Mouse (Mus musculus) stomach, postnatal 0 days (tissue): ENCODE data around the gene Amn1. TPM values are rescaled to one million over a fixed set of nuclear protein-coding genes. Genes with fewer than 3 reads are reported as not detected.
"Not testable (repeated sequence)": the region's sequence is repeated elsewhere in the genome, so short reads cannot be mapped to it uniquely, and the experiment has no call there.

Experiments used
- ATAC-seq: fragments of 200-750 bp; cut with Nextera tagmentation; 2 replicates; pipeline ENCODE4 v1.8.0; 2017; ENCODE audit not compliant: low FRiP score, low TSS enrichment
- DNase-seq: peaks from one replicate; pipeline ENCODE4 v3.0.0-alpha.2; 2016; ENCODE audit warnings: low spot score
- H3K27ac ChIP-seq: fragments of 300-500 bp; sonication (generic); replicated peaks from 2 replicates; pipeline ENCODE4 v1.5.1; 2014; ENCODE audit warnings: mild to moderate bottlenecking, control low read depth
- H3K27me3 ChIP-seq: fragments of 300-500 bp; sonication (generic); 2 replicates; pipeline ENCODE4 v1.6.1; 2014; ENCODE audit warnings: low read length; ENCODE audit not compliant: control insufficient read depth, insufficient read depth
- H3K36me3 ChIP-seq: fragments of 300-500 bp; sonication (generic); 2 replicates; pipeline ENCODE4 v1.6.1; 2014; ENCODE audit warnings: low read length, mixed read lengths; ENCODE audit not compliant: control insufficient read depth, insufficient read depth
- H3K4me1 ChIP-seq: fragments of 300-500 bp; sonication (generic); replicated peaks from 2 replicates; pipeline ENCODE4 v1.6.1; 2014; ENCODE audit warnings: antibody characterized with exemption; ENCODE audit not compliant: control insufficient read depth, insufficient read depth
- H3K4me2 ChIP-seq: fragments of 300-500 bp; sonication (generic); replicated peaks from 2 replicates; pipeline ENCODE4 v1.6.1; 2014; ENCODE audit warnings: low read depth, mild to moderate bottlenecking, control low read depth, moderate library complexity
- H3K4me3 ChIP-seq: fragments of 300-500 bp; sonication (generic); 2 replicates; pipeline ENCODE4 v1.5.1; 2014; ENCODE audit warnings: low read depth, low read length, control low read depth
- H3K9ac ChIP-seq: fragments of 300-500 bp; sonication (generic); 2 replicates; pipeline ENCODE4 v1.6.1; 2014; ENCODE audit warnings: mild to moderate bottlenecking, low read length, control low read depth, mixed read lengths
- H3K9me3 ChIP-seq: fragments of 300-500 bp; sonication (generic); 2 replicates; pipeline ENCODE4 v1.6.1; 2016; ENCODE audit warnings: low read length; ENCODE audit not compliant: control insufficient read depth
- CTCF ChIP-seq: IDR thresholded peaks from 2 replicates; pipeline ENCODE4 v1.5.1; 2016; ENCODE audit warnings: antibody characterized with exemption, low read depth, mild to moderate bottlenecking, moderate library complexity
- EP300 ChIP-seq: optimal IDR thresholded peaks from 2 replicates; pipeline ENCODE3; 2016; ENCODE audit warnings: antibody characterized with exemption
- WGBS: fragments of 180-500 bp; shearing (Covaris S2); extraction: QIAGEN DNeasy Blood & Tissue Kit; methylation state at CpG from one replicate; pipeline ENCODE4 v1.1.7; 2014; 5-methylcytosine and 5-hydroxymethylcytosine counted together
- polyA plus RNA-seq: library from polyadenylated mRNA; unstranded; fragments of >200 nt; fragmentation: Nextera tagmentation; extraction: Ambion mirVana; gene quantifications from 2 replicates; pipeline ENCODE4 v1.2.1, GENCODE M21; 2015

Amn1 gene
- polyA plus RNA-seq, 1 experiment from 2014 or later: 20.1 TPM

DNA sequence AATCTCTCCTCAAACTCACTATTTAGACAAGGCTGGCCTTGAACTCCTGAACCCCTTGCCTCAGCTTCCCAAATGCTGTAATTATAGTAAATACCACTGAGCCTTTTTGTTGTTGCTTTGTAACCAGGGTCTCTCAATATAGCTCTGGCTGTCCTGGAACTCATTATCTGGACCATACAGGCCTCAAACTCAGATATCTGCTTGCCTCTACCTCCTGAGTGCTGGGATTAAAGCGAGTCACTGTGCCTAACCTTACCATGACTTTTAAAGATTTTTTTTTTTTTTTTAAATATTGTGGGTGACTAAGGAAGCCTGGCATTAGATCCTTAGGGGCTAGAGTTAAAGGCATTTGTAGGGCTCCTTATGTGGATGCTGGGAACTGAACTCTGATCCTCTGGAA lies 4.5 kb downstream of the Amn1 start:
- no peak overlapping the region for H3K27ac ChIP-seq
- no peak for ATAC-seq
- 0 out of 2 replicates have a peak, but pooled peaks cover 4% of the 10 kb centered on the region for H3K4me1 ChIP-seq
- TF ChIP-seq EP300: no peak
- no peak for TF ChIP-seq CTCF
- H3K9ac ChIP-seq: no peak overlapping the region
- peaks cover 11% of the 10 kb centered on the region for H3K36me3 ChIP-seq
- DNase-seq: no peak
- no peak overlapping the region for H3K4me2 ChIP-seq
- 88% methylated on average over 1 of the region's 1 CpGs for WGBS
- no peaks in the 10 kb centered on the region for H3K9me3 ChIP-seq
- H3K4me3 ChIP-seq: no peak overlapping the region
- H3K27me3 ChIP-seq: no peaks in the 10 kb centered on the region

DNA sequence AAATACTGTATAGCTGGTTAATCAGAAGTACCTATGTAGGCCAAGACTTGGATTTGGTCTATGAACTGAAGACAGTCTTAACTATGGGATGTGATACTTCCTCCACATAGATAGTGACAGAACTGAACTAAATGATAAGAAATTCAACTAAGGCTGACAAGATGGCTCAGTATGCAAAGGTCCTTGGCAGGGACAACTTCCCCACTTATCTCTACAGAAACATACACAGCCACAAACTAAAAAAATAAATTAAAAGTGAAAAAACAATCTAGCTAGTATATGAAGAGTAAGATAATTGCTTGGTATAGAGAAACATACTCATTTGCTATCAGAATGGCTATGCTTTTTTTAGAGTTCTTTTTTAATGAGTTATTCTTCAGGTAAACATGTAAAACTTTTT lies 9.4 kb downstream of the Amn1 start:
- Histone ChIP-seq H3K9ac (no peak overlapping the region), H3K27me3 (no peaks in the 10 kb centered on the region), H3K27ac (no peak overlapping the region), H3K4me3 (no peak overlapping the region), H3K4me2 (no peak overlapping the region), H3K4me1 (no peaks in the 10 kb centered on the region), H3K36me3 (peaks cover 21% of the 10 kb centered on the region), H3K9me3 (no peaks in the 10 kb centered on the region)
- ATAC-seq (no peak), DNase-seq (no peak)
- TF ChIP-seq CTCF (no peak), EP300 (no peak)

DNA sequence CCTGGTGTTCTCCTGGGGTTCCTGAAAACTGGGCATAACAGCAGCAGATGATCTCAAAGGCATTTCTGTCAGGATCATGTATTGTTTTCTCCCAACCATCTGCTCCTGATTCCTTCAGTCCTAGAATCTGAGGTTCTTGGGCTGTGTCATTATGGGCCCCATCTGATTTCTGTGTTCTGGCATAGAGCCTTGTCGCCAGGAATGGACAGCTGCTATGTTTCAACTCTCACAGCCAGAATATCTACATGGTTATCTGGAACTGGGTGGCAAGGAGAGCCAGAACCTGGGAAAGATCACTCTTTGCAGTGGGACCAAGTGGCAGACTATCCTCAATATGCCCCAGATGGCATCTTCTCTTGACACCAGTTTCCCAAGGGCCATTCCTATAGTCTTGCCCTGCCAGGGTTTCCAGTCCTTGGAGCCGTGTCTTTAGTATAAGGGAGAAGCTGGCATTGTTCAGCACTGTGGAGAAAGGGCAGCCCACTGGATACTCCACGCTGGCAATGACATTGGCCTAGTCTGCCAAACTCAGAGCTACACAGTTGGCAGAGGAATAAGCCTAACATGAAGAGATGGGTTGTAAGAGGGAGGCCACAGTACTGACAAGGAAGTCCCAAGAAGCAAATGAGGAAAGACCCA lies 13.5 kb downstream of the Amn1 start:
- H3K36me3 ChIP-seq: peaks cover 10% of the 10 kb centered on the region
- TF ChIP-seq EP300: no peak
- no peak for TF ChIP-seq CTCF
- 80% methylated on average over 3 of the region's 3 CpGs for WGBS

DNA sequence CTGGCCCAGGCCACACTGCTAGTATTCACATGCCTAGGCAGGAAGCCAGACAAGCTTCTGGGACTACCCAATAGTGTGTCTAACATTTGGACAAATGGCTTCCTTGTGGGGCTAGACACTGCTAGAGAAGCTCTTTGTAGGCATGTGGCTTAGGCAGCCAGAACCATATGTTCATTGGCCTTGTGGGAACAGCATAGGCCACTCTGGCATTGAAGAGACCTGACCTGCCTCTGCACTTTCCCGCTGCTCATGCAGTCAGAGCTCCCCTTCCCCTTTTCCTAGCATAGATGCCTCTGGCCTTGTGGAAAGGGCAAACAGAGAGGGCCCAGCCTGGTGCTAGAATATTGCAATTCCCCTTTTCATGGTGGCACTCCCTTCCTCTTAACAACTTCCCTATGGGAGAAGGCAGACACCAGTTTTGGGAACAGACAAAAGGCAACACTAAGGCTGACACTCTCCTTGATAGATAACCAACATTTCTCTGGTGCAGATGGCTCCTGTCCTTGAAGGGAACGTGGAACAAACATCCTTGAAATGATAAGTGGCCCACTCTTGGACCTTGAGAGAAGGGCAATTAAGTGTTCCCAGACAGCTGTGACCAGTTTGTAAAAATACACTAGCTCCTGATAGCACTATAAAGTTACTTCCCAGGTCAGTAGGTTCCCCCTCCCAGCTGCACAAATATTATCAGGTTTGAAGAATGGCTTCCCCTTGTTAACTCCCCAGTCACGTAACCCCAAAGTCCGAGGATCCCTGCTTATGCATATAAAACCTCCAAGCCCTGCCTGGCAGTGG lies 14.5 kb downstream of the Amn1 start:
- ATAC-seq: no peak
- H3K27me3 ChIP-seq: no peaks in the 10 kb centered on the region
- H3K4me1 ChIP-seq: no peaks in the 10 kb centered on the region
- no peaks in the 10 kb centered on the region for H3K9me3 ChIP-seq
- no peak overlapping the region for H3K9ac ChIP-seq
- WGBS: 45% methylated on average over 4 of the region's 4 CpGs
- H3K36me3 ChIP-seq: peaks cover 10% of the 10 kb centered on the region
- no peak overlapping the region for H3K27ac ChIP-seq
- H3K4me3 ChIP-seq: no peak overlapping the region
- TF ChIP-seq CTCF (no peak), EP300 (no peak)
- no peak overlapping the region for H3K4me2 ChIP-seq
- no peak for DNase-seq

More for the DNA sequence above, 13.5 kb downstream of the Amn1 start:
- H3K27me3 ChIP-seq: no peaks in the 10 kb centered on the region
- DNase-seq: no peak
- H3K9me3 ChIP-seq: no peaks in the 10 kb centered on the region
- no peak for ATAC-seq
- no peak overlapping the region for H3K9ac ChIP-seq
- no peak overlapping the region for H3K27ac ChIP-seq
- H3K4me1 ChIP-seq: no peaks in the 10 kb centered on the region
- H3K4me3 ChIP-seq: no peak overlapping the region
- H3K4me2 ChIP-seq: no peak overlapping the region

DNA sequence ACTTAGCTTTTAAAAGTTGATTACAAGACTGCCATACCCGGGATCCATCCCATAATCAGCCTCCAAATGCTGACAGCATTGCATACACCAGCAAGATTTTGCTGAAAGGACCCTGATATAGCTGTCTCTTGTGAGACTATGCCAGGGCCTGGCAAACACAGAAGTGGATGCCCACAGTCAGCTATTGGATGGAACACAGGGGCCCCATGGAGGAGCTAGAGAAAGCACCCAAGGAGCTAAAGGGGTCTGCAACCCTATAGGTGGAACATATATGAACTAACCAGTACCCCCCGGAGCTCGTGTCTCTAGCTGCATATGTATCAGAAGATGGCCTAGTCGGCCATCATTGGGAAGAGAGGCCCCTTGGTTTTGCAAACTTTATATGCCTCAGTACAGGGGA lies 18.5 kb downstream of the Amn1 start:
- H3K4me2 ChIP-seq, H3K9ac ChIP-seq, H3K27ac ChIP-seq, H3K9me3 ChIP-seq, ATAC-seq, H3K27me3 ChIP-seq, H3K36me3 ChIP-seq, DNase-seq, H3K4me1 ChIP-seq, H3K4me3 ChIP-seq: not testable (repeated sequence)
- 89% methylated on average over 3 of the region's 4 CpGs for WGBS

DNA sequence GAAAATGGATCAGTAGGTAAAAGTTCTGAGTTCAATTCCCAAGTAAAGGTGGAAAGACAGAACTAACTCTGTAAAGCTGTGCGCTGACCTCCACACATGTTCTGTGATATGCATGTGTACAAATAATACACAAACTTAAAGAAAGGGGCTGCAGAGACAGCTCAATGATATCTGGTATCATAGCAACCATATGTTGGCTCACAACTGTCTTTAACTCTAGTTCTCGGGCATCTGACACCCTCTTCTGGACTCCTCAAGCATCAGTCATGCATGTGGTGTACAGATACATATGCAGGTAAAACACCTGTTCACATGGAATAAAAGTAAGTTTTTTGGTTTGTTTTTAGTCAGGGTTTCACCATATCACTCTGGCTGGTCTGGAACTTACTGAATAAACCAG lies 20.1 kb downstream of the Amn1 start:
- H3K27ac ChIP-seq: no peak overlapping the region
- 89% methylated on average over 2 of the region's 2 CpGs for WGBS
- TF ChIP-seq EP300 (no peak), CTCF (no peak)
- no peak for DNase-seq
- no peaks in the 10 kb centered on the region; the same call in 1 of the 2 replicates for H3K9me3 ChIP-seq
- H3K4me1 ChIP-seq: no peaks in the 10 kb centered on the region
- H3K4me2 ChIP-seq: no peak overlapping the region
- H3K27me3 ChIP-seq: no peaks in the 10 kb centered on the region
- no peak overlapping the region for H3K9ac ChIP-seq
- no peak overlapping the region for H3K4me3 ChIP-seq
- 0 out of 2 replicates have a peak, but pooled peaks cover 3% of the 10 kb centered on the region for H3K36me3 ChIP-seq
- no peak for ATAC-seq
